Mouse (Mus musculus) heart, postnatal 25 days (tissue): ENCODE results near the gene Med10. TPM values are rescaled to one million over a fixed set of nuclear protein-coding genes. Genes with fewer than 3 reads are reported as not detected.

Source experiments
- DNase-seq: peaks from one replicate; pipeline ENCODE4 v3.0.0; 2022; ENCODE audit warnings: low spot score
- intact Hi-C: fragments of 180-260 bp; cut with DNase I; formaldehyde crosslinking; loops from one replicate; pipeline ENCODE4 v1.15.1; 2025
- total RNA-seq, 2 experiments: library from RNA; stranded (reverse); gene quantifications; 2 replicates each; pipeline ENCODE4 v1.2.3; 2021

The Med10 gene
- total RNA-seq, 2 experiments from 2014 or later: 21.3 to 22.1 TPM

DNA sequence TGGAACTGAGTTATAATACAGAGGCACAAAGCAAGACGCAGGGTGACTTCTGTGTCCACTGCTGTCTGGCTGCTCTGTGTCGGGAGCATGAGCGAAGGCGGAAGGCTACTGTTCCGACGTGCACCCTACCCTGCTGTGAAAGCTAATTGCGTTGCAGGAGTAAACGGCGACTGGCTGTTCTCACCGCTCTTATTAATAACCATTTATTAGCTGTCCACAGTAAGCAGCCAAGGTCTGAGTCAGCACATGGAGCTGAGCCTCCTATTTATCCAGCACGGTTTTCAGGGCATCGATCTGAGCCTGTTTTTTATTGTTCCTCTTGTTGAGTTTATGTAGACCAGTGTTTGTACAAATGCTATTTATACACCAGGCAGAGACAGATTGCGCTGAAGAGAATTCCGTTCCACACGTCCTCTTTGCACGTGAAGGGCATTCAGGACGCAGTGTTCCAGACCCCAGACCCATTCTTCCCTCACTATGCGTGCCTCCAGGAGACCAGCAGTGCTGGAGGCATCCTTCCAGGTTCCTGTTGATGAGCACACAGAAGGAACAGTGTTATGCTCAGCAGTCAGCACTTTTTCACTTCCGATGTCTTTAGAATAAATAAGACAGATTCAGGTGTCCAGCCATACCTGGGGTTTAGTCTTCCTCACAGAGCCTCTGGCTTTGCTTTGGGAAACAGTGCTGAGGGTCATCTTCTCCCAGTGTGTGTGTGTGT lies 21.9 kb downstream of the Med10 start:
- intact Hi-C loops: no loop called here

DNA sequence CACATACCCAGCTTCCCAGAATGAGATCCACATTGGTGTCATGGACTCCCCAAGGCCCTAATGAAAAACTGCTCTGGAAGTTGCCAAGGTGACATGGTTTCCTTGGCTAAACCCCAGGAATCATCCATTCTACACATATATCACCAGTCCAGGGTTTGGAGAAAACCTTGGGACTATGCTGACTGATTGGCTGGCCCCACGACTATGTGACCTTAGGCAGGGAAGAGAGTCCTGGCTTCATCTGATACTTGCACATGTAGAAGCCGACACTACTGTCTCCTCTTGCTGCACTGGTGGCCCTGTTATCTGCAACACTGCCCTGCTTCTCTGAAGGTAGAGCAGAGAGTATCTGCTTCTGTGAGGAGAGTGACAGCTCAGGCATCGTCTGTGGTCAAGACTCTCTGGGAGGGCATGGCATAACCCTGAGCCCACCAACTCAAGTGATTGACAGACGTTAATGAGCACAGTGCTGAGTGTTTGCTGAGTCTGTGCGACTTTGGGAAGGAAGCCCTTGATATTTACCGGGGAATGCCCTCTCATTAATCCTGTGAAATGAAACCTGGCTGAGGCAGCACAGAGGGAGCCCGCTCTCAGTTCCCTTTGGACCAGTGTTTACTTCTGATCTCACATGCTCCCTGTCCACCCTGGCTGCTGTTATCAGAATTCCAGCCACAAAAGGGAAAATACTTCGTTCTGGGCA lies 23.4 kb downstream of the Med10 start:
- intact Hi-C loops: no loop called here
- no peak for DNase-seq

More for the DNA sequence above, 21.9 kb downstream of the Med10 start:
- no peak for DNase-seq

DNA sequence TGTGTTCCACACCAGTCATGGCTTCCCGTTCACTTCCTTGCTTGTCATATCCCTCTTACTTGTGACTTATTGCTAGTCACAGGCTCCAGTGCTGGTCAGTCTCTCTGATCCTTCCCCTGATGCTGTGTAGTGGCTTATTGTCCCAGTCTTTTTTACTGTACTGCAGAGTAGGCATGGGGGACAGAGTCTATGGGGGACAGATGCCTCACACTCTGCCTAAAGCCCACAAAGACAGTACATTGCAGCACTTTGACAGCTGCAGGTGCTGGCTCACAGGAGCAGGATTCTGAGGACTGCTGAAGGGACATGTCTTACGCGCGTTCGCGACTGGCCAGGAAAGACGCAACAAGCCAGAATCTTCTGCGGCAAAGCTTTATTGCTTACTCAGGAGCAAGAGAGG lies 28.4 kb downstream of the Med10 start:
- intact Hi-C loops: no loop called here
- DNase-seq: no peak

DNA sequence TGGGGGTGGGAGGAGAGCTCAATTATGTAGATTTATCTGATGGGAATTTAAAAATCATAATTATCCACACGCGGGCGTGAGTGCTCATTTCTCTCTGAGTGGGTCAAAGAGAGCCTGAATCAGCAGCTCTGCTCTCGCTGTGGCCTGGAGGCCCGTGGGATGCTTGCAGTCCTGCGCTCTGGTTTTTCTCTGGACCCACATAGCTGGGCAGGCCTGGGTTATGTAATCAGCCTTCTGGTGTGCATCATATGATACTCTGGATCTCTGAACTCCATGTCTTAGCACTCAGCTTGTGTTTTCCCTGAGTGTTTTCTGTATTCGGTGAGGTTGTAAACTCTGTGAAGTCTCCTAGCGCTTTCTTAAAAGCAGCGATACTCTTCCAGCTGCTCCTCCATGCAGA lies 30.4 kb downstream of the Med10 start:
- intact Hi-C loops: no loop called here
- DNase-seq: no peak

DNA sequence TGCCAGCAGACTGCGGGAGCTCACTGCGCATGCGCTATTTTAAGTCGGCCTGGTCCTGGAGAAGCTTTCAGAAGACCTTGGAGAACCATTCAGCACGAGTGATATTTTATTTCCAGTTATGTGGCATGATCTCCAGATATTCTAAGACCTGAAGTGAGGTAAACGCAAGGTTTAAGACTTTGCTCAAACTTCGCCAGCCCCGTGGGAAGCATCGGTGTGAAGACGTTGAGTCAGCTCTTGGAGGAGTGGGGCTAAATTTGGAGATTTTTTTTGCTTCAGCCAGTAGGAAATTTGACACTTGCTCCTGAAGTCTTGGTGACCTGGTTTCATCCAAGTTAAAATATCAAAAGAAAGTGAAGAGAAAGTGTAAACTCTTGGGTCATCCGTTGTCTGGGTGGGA lies 31.2 kb downstream of the Med10 start:
- DNase-seq: no peak
- intact Hi-C loops: no loop called here

DNA sequence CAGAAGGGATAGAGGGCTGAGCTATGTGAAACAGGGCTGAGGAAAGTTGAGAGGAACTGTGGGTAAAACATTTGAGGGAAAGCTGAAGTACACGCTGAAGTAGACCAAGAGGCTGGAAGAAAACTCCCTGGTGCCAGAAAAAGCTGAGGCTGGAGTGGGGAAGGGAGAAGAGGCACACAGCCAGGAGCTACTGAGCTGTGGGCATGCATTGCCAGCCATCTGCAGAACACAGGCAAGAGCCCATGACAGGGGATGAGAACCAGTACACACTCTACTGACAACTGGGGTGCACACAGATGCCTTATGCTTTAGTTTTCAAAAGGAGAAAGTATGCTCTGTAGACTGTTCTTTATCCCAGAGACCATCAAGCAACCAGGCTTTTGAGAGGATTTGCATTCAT lies 43.4 kb downstream of the Med10 start:
- intact Hi-C loops: no loop called here
- DNase-seq: no peak

DNA sequence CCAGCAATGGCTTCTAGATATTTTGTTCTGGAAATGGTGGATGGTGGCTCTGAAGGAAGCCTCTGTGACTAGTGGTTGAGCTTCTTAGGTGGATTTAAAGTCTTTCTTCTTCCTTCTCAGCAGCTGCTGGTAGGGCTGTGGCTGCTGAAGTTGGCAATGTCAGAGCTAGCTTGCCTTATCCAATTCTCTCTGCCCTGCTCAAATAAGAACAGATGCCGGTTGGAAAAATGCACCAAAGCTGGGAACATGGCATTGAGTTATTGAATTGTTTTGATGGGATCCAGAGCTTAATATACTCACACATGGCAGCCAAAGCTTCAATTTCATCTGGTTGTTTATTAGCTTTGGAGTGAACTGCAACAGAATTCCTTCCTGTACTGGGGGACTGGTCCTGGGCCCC lies 47.4 kb downstream of the Med10 start:
- no peak for DNase-seq
- intact Hi-C loops: no loop called here

DNA sequence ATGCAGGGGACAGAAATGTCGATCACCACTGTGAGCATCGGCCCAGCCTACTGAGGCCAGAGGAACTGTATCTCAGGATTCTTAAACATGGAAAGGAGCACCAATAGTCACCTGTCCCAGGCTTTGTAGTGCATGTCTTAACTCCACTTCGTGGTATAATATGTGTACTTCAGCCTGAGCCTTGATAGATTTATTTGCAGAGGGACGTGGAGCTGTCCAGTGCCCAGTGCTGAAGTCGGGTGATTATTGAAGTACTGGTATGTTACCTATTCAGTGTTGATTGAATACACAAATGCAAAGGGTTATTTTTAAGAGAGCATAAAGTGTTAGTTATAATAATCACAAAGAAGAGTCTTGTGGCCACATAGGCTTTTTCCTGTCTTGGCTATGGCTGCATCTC lies 50.1 kb downstream of the Med10 start:
- DNase-seq: no peak
- intact Hi-C loops: no loop called here

DNA sequence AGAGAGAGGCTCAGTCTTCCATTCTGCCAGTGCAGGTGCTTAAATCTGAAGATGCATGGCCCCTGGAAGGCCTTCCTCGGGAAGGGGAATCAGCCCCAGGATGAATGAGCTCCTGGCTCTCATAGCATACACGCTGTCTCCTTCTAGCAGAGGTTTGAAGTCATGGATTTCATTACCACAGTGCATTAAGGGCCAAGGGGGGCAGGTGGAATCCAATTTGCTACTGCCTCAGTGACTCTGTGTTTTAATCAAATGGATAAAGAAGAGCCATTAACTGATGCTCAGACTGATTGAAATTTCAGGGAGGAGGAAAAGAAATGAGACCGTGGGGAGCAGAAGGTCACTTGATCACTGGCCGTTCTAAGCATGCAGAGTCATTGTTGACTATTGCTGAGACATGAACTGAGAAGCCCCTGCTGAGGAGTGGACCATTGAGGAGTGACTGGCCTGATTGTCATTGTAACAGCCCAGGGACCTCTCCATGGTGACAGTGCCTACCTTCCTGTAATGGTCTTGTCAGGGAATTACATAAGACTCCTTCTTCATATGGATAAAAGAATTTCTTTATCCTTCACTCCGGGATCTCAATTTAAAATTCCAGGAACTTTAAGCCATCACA lies 51.3 kb downstream of the Med10 start:
- intact Hi-C loops: no loop called here
- no peak for DNase-seq

DNA sequence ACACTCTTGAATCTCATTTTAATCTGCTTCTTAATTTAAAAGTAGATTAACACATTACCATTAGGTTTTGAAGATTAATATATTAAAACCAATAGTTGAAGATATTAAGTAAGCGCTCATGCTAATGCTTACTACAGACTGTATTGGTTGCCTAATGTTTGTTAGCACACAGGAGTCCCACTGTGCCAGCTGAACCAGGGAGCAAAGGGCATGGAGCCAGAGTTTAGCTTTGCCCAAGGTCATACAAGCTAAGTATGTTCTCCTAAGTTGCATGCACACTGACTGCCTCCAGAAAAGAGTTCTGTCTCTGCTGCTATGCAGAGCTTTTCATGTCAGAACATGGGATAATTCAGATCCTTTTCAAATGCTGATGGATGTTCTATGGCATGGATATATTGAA lies 53.7 kb downstream of the Med10 start:
- intact Hi-C loops: no loop called here
- no peak for DNase-seq

DNA sequence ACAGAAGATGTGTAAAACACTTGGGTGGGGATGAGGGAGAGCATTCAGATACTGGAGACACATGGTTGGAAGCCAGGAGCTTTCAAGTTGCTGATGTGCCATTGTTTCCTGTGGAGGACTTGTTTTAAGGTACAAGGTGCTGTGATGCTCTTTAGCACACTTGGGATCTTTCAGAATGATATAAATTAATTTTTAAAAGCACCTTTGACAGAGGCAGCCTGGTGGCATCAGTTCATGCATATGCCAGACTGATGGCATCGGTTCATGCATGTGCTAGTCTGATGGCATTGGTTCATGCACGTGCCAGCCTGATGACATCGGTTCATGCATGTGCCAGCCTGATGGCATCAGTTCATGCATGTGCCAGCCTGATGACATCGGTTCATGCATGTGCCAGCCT lies 60.1 kb downstream of the Med10 start:
- DNase-seq: no peak

DNA sequence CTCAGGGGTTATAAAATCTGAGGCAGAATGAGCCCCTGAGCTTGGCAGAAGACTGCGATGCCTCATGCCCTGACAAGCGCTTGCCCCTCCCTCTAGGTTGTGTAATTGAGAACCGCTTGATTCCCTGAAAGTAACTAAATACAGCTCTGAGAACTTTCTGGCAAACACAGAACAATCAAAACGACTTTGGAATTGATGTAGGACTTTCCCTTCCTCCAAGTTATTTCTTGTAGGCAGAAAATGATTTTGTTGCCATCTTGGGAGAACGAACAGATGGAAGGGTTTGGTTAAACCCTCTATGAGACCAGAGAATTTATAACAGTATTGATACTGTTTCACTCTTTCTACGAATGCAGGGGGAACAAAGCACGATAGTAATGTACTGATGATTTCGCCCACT lies 62.7 kb downstream of the Med10 start:
- intact Hi-C loops: no loop called here

More for the DNA sequence above, 60.1 kb downstream of the Med10 start:
- intact Hi-C loops: no loop called here

More for the DNA sequence above, 62.7 kb downstream of the Med10 start:
- DNase-seq: no peak

Other genes with a start within 250 kb of the Med10 start
- gene Srd5a1, start 191.0 kb upstream of the Med10 start, total RNA-seq: 1 to 10 TPM; 1.4 TPM
- 1 to 10 TPM; 3.2 to 4.8 TPM for gene Ube2ql1, start 62.5 kb upstream of the Med10 start, total RNA-seq